Mouse (Mus musculus): ENCODE results near the gene Cdk10. TPM values are rescaled to one million over a fixed set of nuclear protein-coding genes. Genes with fewer than 3 reads are reported as not detected.
"Not testable (repeated sequence)": the region's sequence is repeated elsewhere in the genome, so short reads cannot be mapped to it uniquely, and the experiment has no call there.

Cdk10 gene
- polyA plus RNA-seq, 1 experiment from 2014 or later = 20.7 TPM

- 18% methylated on average over 22 of the region's 22 CpGs for WGBS
- H3K4me3 ChIP-seq (ENCODE audit: control insufficient read depth in 1 of 2, insufficient read depth in 1 of 2, low read depth in 1 of 2, low read length in 2 of 2) = peak overlapping the region; percentile 82 to 91
- peak overlapping the region; percentile 96 for H3K9ac ChIP-seq (ENCODE audit: low read length)
- H3K36me3 ChIP-seq (ENCODE audit: control insufficient read depth, insufficient read depth, low read length) = peaks cover 24% of the 10 kb centered on the region
- peak overlapping the region; percentile 6 to 41; a peak in 2 of 4 replicates for H3K27ac ChIP-seq (replicated peaks in 1 of 2; ENCODE audit: control insufficient read depth in 1 of 2, insufficient read depth in 1 of 2, low read depth in 2 of 2, low read length in 2 of 2)
- H3K4me2 ChIP-seq (ENCODE audit: low read length) = peak overlapping the region; percentile 65
- H3K4me1 ChIP-seq (ENCODE audit: control insufficient read depth in 2 of 2, insufficient read depth in 2 of 2, low read length in 2 of 2) = peaks cover 13 to 19% of the 10 kb centered on the region in 2 experiments
- peak; percentile 4; the same call in 1 of the 2 replicates for ATAC-seq (ENCODE audit: insufficient number of reproducible peaks, insufficient read depth, low FRiP score, low read depth)
- H3K9me3 ChIP-seq (ENCODE audit: control insufficient read depth, low read length) = no peaks in the 10 kb centered on the region
- no peaks in the 10 kb centered on the region for H3K27me3 ChIP-seq (ENCODE audit: control insufficient read depth, insufficient read depth, low read length)
Observed at GRCm38 (mm10) chr8:123213118-123213772, 11.4 kb upstream of the Cdk10 start.

GRCm38 (mm10) chr8:123215430-123215829 lies 9.2 kb upstream of the Cdk10 start:
- Histone ChIP-seq H3K4me3 (ENCODE audit: control insufficient read depth in 1 of 2, insufficient read depth in 1 of 2, low read depth in 1 of 2, low read length in 2 of 2) (no peak overlapping the region), H3K9me3 (ENCODE audit: control insufficient read depth, low read length) (no peaks in the 10 kb centered on the region), H3K36me3 (ENCODE audit: control insufficient read depth, insufficient read depth, low read length) (peaks cover 2% of the 10 kb centered on the region; the same call in 1 of the 2 replicates), H3K4me1 (ENCODE audit: control insufficient read depth in 2 of 2, insufficient read depth in 2 of 2, low read length in 2 of 2) (peaks cover 13 to 19% of the 10 kb centered on the region in 2 experiments), H3K27me3 (ENCODE audit: control insufficient read depth, insufficient read depth, low read length) (no peaks in the 10 kb centered on the region), H3K9ac (ENCODE audit: low read length) (no peak overlapping the region), H3K4me2 (ENCODE audit: low read length) (no peak overlapping the region), H3K27ac (replicated peaks in 1 of 2; ENCODE audit: control insufficient read depth in 1 of 2, insufficient read depth in 1 of 2, low read depth in 2 of 2, low read length in 2 of 2) (no peak overlapping the region)
- 35% methylated on average over 3 of the region's 3 CpGs for WGBS
- no peak for ATAC-seq (ENCODE audit: insufficient number of reproducible peaks, insufficient read depth, low FRiP score, low read depth)

- Histone ChIP-seq H3K36me3 (ENCODE audit: control insufficient read depth, insufficient read depth, low read length) (no peaks in the 10 kb centered on the region), H3K27me3 (ENCODE audit: control insufficient read depth, insufficient read depth, low read length) (no peaks in the 10 kb centered on the region), H3K4me1 (ENCODE audit: control insufficient read depth in 2 of 2, insufficient read depth in 2 of 2, low read length in 2 of 2) (peaks cover 2 to 14% of the 10 kb centered on the region in 2 experiments; a peak in 3 of 4 replicates), H3K4me3 (ENCODE audit: control insufficient read depth in 1 of 2, insufficient read depth in 1 of 2, low read depth in 1 of 2, low read length in 2 of 2) (no peak overlapping the region), H3K4me2 (ENCODE audit: low read length) (no peak overlapping the region), H3K9ac (ENCODE audit: low read length) (no peak overlapping the region), H3K9me3 (ENCODE audit: control insufficient read depth, low read length) (no peaks in the 10 kb centered on the region), H3K27ac (replicated peaks in 1 of 2; ENCODE audit: control insufficient read depth in 1 of 2, insufficient read depth in 1 of 2, low read depth in 2 of 2, low read length in 2 of 2) (no peak overlapping the region)
- no peak for ATAC-seq (ENCODE audit: insufficient number of reproducible peaks, insufficient read depth, low FRiP score, low read depth)
- WGBS = 64% methylated on average over 1 of the region's 1 CpGs
Observed at GRCm38 (mm10) chr8:123220917-123221316, 3.7 kb upstream of the Cdk10 start.

GRCm38 (mm10) chr8:123228416-123228815 lies 3.8 kb downstream of the Cdk10 start:
- WGBS = 100% methylated on average over 1 of the region's 1 CpGs
- Histone ChIP-seq H3K4me2 (ENCODE audit: low read length) (no peak overlapping the region), H3K4me1 (ENCODE audit: control insufficient read depth in 2 of 2, insufficient read depth in 2 of 2, low read length in 2 of 2) (peaks cover 2 to 14% of the 10 kb centered on the region in 2 experiments; a peak in 3 of 4 replicates), H3K27me3 (ENCODE audit: control insufficient read depth, insufficient read depth, low read length) (no peaks in the 10 kb centered on the region), H3K9ac (ENCODE audit: low read length) (no peak overlapping the region), H3K9me3 (ENCODE audit: control insufficient read depth, low read length) (no peaks in the 10 kb centered on the region), H3K36me3 (ENCODE audit: control insufficient read depth, insufficient read depth, low read length) (peaks cover 33% of the 10 kb centered on the region), H3K27ac (replicated peaks in 1 of 2; ENCODE audit: control insufficient read depth in 1 of 2, insufficient read depth in 1 of 2, low read depth in 2 of 2, low read length in 2 of 2) (no peak overlapping the region), H3K4me3 (ENCODE audit: control insufficient read depth in 1 of 2, insufficient read depth in 1 of 2, low read depth in 1 of 2, low read length in 2 of 2) (no peak overlapping the region)
- no peak for ATAC-seq (ENCODE audit: insufficient number of reproducible peaks, insufficient read depth, low FRiP score, low read depth)

GRCm38 (mm10) chr8:123230326-123230725 lies 5.7 kb downstream of the Cdk10 start:
- not testable (repeated sequence) for H3K9me3 ChIP-seq (ENCODE audit: control insufficient read depth, low read length); ATAC-seq (ENCODE audit: insufficient number of reproducible peaks, insufficient read depth, low FRiP score, low read depth); H3K4me2 ChIP-seq (ENCODE audit: low read length); H3K4me3 ChIP-seq (ENCODE audit: control insufficient read depth in 1 of 2, insufficient read depth in 1 of 2, low read depth in 1 of 2, low read length in 2 of 2); H3K9ac ChIP-seq (ENCODE audit: low read length); H3K27ac ChIP-seq (replicated peaks in 1 of 2; ENCODE audit: control insufficient read depth in 1 of 2, insufficient read depth in 1 of 2, low read depth in 2 of 2, low read length in 2 of 2)
- 74% methylated on average over 8 of the region's 11 CpGs for WGBS
- H3K27me3 ChIP-seq (ENCODE audit: control insufficient read depth, insufficient read depth, low read length) = peaks cover 12% of the 10 kb centered on the region; the same call in 1 of the 2 replicates
- H3K4me1 ChIP-seq (ENCODE audit: control insufficient read depth in 2 of 2, insufficient read depth in 2 of 2, low read length in 2 of 2) = peaks cover 1 to 11% of the 10 kb centered on the region in 2 experiments; a peak in 3 of 4 replicates
- peaks cover 33% of the 10 kb centered on the region for H3K36me3 ChIP-seq (ENCODE audit: control insufficient read depth, insufficient read depth, low read length)

- no peak overlapping the region for H3K9ac ChIP-seq (ENCODE audit: low read length)
- H3K4me1 ChIP-seq (ENCODE audit: control insufficient read depth in 2 of 2, insufficient read depth in 2 of 2, low read length in 2 of 2) = peaks cover 3 to 10% of the 10 kb centered on the region in 2 experiments; a peak in 1 of 4 replicates
- H3K4me2 ChIP-seq (ENCODE audit: low read length) = no peak overlapping the region
- no peak overlapping the region for H3K27ac ChIP-seq (replicated peaks in 1 of 2; ENCODE audit: control insufficient read depth in 1 of 2, insufficient read depth in 1 of 2, low read depth in 2 of 2, low read length in 2 of 2)
- no peak overlapping the region for H3K4me3 ChIP-seq (ENCODE audit: control insufficient read depth in 1 of 2, insufficient read depth in 1 of 2, low read depth in 1 of 2, low read length in 2 of 2)
- peaks cover 12% of the 10 kb centered on the region; the same call in 1 of the 2 replicates for H3K27me3 ChIP-seq (ENCODE audit: control insufficient read depth, insufficient read depth, low read length)
- H3K36me3 ChIP-seq (ENCODE audit: control insufficient read depth, insufficient read depth, low read length) = peaks cover 26% of the 10 kb centered on the region
- WGBS = 52% methylated on average over 5 of the region's 5 CpGs
- no peak for ATAC-seq (ENCODE audit: insufficient number of reproducible peaks, insufficient read depth, low FRiP score, low read depth)
- no peaks in the 10 kb centered on the region for H3K9me3 ChIP-seq (ENCODE audit: control insufficient read depth, low read length)
Observed at GRCm38 (mm10) chr8:123231742-123232141, 7.1 kb downstream of the Cdk10 start.

- Histone ChIP-seq H3K9me3 (ENCODE audit: control insufficient read depth, low read length) (no peaks in the 10 kb centered on the region), H3K4me1 (ENCODE audit: control insufficient read depth in 2 of 2, insufficient read depth in 2 of 2, low read length in 2 of 2) (peaks cover 3 to 10% of the 10 kb centered on the region in 2 experiments; a peak in 1 of 4 replicates), H3K27me3 (ENCODE audit: control insufficient read depth, insufficient read depth, low read length) (peaks cover 12% of the 10 kb centered on the region; the same call in 1 of the 2 replicates), H3K4me2 (ENCODE audit: low read length) (no peak overlapping the region), H3K4me3 (ENCODE audit: control insufficient read depth in 1 of 2, insufficient read depth in 1 of 2, low read depth in 1 of 2, low read length in 2 of 2) (no peak overlapping the region), H3K9ac (ENCODE audit: low read length) (no peak overlapping the region), H3K36me3 (ENCODE audit: control insufficient read depth, insufficient read depth, low read length) (peaks cover 18% of the 10 kb centered on the region; the same call in 1 of the 2 replicates), H3K27ac (replicated peaks in 1 of 2; ENCODE audit: control insufficient read depth in 1 of 2, insufficient read depth in 1 of 2, low read depth in 2 of 2, low read length in 2 of 2) (no peak overlapping the region)
- ATAC-seq (ENCODE audit: insufficient number of reproducible peaks, insufficient read depth, low FRiP score, low read depth) = no peak
- WGBS = 31% methylated on average over 7 of the region's 7 CpGs
Observed at GRCm38 (mm10) chr8:123232553-123232952, 7.9 kb downstream of the Cdk10 start.
